Comparison of ENCODE assay signal across 11 mouse cellular contexts in the genomic region with DNA sequence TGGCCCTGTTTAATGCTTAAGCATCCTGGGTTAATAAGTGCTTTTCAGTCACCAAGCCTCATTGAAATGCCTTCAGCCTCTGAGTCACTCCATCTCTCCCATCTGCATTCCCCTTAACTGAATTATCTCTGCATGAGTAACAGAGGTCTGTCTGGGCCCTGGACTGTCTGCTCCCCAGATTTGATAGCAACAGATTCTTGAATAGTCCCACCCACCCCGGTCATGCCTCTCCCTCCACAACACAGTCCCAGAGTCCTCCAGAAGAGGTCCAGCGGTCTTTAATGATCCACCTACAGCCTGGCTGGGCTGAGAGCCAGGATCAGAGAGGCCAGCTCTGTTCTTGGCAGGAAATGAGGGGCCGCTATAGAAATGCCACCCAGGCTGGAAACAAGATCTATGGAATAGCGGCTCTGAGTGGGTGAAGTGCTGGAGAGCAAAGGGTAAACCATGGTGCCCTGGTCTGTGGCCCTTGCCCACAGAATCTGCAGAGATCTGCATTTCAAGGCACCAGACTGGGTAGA.
DNase-seq lines count a peak whose midpoint lies in the region; ATAC-seq lines count a peak whose summit lies in the region.
"Had no signal": no experiment of that assay in that cellular context is flagged by ENCODE, and none has a peak within 500 bp of the region (broad histone marks: within the 10 kb centered on the region; RNA-seq: fewer than 3 reads in every experiment).

No protein-coding gene starts in this region.

- H3K4me2 ChIP-seq in heart, embryonic 15.5 days, result no peak overlapping the region
- H3K4me2 ChIP-seq: forebrain, embryonic 15.5 days had no signal

- peak; percentile 84 for DNase-seq in heart, adult 11 months
- no peak for DNase-seq in heart, embryonic 10.5 days (ENCODE audit: low spot score)
- DNase-seq in Muller cell, postnatal 12 days (ENCODE audit: inconsistent ontology term), result peak; percentile 96
- DNase-seq in kidney, postnatal 4 days, result peak; percentile 69 to 81
- DNase-seq in ovary, adult 18-20 months (ENCODE audit: low spot score), result no peak
- no peak for DNase-seq in left cerebral cortex, postnatal 36 days (ENCODE audit: low spot score in 2 of 2)
- DNase-seq in gastrocnemius, postnatal 25 days, result no peak
- DNase-seq: thymus, postnatal 14 days had no signal

- H3K9me3 ChIP-seq in heart, embryonic 10.5 days, result no peaks in the 10 kb centered on the region
- no peaks in the 10 kb centered on the region for H3K9me3 ChIP-seq in heart, embryonic 15.5 days (replicated peaks)
- H3K9me3 ChIP-seq: forebrain, embryonic 15.5 days; neural tube, embryonic 12.5 days had no signal

- ATAC-seq in heart, embryonic 15.5 days (replicated peaks; ENCODE audit: insufficient number of reproducible peaks, insufficient read depth, low FRiP score, low read depth), result peak; percentile 73
- ATAC-seq: forebrain, embryonic 15.5 days had no signal

- intact Hi-C loops in left cerebral cortex, postnatal 36 days (cut with DNase I), result no loop called here

- H3K9ac ChIP-seq in heart, embryonic 15.5 days, result no peak overlapping the region
- H3K9ac ChIP-seq: forebrain, embryonic 15.5 days; neural tube, embryonic 12.5 days had no signal

- 51% methylated on average over 4 of the region's 4 CpGs for WGBS in heart, embryonic 10.5 days
- 3% methylated on average over 4 of the region's 4 CpGs for WGBS in heart, embryonic 15.5 days

- no peak overlapping the region for H3K4me3 ChIP-seq in heart, embryonic 10.5 days
- H3K4me3 ChIP-seq in heart, embryonic 15.5 days, result no peak overlapping the region
- H3K4me3 ChIP-seq: forebrain, embryonic 15.5 days; neural tube, embryonic 12.5 days had no signal

- H3K4me1 ChIP-seq in heart, embryonic 10.5 days, result peaks cover 21% of the 10 kb centered on the region
- H3K4me1 ChIP-seq in heart, embryonic 15.5 days (replicated peaks), result peaks cover 45% of the 10 kb centered on the region

- H3K36me3 ChIP-seq in heart, embryonic 10.5 days, result no peaks in the 10 kb centered on the region
- H3K36me3 ChIP-seq in heart, embryonic 15.5 days, result no peaks in the 10 kb centered on the region
- H3K36me3 ChIP-seq: forebrain, embryonic 15.5 days; neural tube, embryonic 12.5 days had no signal

- H3K27ac ChIP-seq in heart, embryonic 10.5 days, result no peak overlapping the region
- H3K27ac ChIP-seq in heart, embryonic 15.5 days, result peak overlapping the region; percentile 90
- H3K27ac ChIP-seq: forebrain, embryonic 15.5 days; neural tube, embryonic 12.5 days had no signal

- H3K27me3 ChIP-seq in heart, embryonic 10.5 days (ENCODE audit: insufficient read depth, poor library complexity, severe bottlenecking), result no peaks in the 10 kb centered on the region
- no peaks in the 10 kb centered on the region for H3K27me3 ChIP-seq in heart, embryonic 15.5 days
- H3K27me3 ChIP-seq: forebrain, embryonic 15.5 days; neural tube, embryonic 12.5 days had no signal

Comparison
In these comparisons a context has a peak if more than half of its experiments do, and no peak if none do; other contexts are left out.
1. DNase-seq: peak in heart, adult 11 months (single experiment), Muller cell, postnatal 12 days (single experiment) and kidney, postnatal 4 days (2 of 2); none in heart, embryonic 10.5 days (single experiment), ovary, adult 18-20 months (single experiment), left cerebral cortex, postnatal 36 days (0 of 2) and gastrocnemius, postnatal 25 days (single experiment).